ENCODE assay signal across 32 mouse cellular contexts in the genomic region with DNA sequence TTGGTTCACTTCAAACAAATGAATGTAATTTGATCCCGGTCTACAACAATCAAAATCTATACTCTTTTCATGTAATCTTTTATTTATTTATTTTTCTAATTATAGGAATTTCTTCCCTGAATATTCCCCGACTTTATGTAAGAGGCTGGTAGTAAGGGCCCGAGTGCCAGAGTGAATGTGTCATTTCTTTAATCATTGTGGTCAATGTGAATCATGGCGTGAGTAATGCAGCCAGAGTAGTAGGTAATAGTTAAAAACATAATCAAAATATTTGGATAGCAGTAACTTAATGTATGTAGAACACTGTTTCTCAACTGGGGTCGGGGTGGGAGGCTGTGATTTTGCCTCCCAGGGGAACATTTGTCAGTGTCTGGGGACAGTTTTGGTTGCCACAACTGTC. TPM values are rescaled to one million over a fixed set of nuclear protein-coding genes. Genes with fewer than 3 reads are reported as not detected.
"Had no signal": no experiment of that assay in that cellular context is flagged by ENCODE, and none has a peak within 500 bp of the region (broad histone marks: within the 10 kb centered on the region; RNA-seq: fewer than 3 reads in every experiment).

No protein-coding gene starts in this region.

- H3K27ac ChIP-seq: heart, embryonic 13.5 days; heart, embryonic 15.5 days; hindbrain, embryonic 14.5 days; intestine, embryonic 15.5 days; layer of hippocampus, adult 2 months; left cerebral cortex, adult 2 months; limb, embryonic 10.5 days; limb, embryonic 12.5 days; liver, embryonic 12.5 days; liver, embryonic 14.5 days had no signal

- H3K4me1 ChIP-seq: heart, embryonic 13.5 days; heart, embryonic 15.5 days; intestine, embryonic 15.5 days; limb, embryonic 10.5 days; limb, embryonic 12.5 days; liver, embryonic 12.5 days had no signal

- ATAC-seq: hindbrain, embryonic 16.5 days; inflammation-experienced regulatory T-cells, adult 6 months; intestine, embryonic 15.5 days; intestine, postnatal 0 days; liver, embryonic 12.5 days had no signal

- H3K36me3 ChIP-seq: heart, embryonic 13.5 days; heart, embryonic 15.5 days; intestine, embryonic 15.5 days; limb, embryonic 10.5 days; limb, embryonic 12.5 days; liver, embryonic 12.5 days had no signal

- H3K9ac ChIP-seq: heart, embryonic 13.5 days; heart, embryonic 15.5 days; hindbrain, embryonic 14.5 days; intestine, embryonic 15.5 days; limb, embryonic 12.5 days; liver, embryonic 12.5 days; liver, embryonic 14.5 days had no signal

- H3K4me2 ChIP-seq: heart, embryonic 11.5 days; heart, embryonic 13.5 days; heart, embryonic 15.5 days; hindbrain, embryonic 14.5 days; intestine, embryonic 15.5 days; limb, embryonic 12.5 days; liver, embryonic 12.5 days had no signal

- DNase-seq: gastrocnemius, postnatal 14 days; gastrocnemius, postnatal 36 days; heart, adult 18-20 months; heart, postnatal 14 days; heart, postnatal 36 days; kidney, adult 18-20 months; kidney, adult 8-10 months; kidney, postnatal 10 days; kidney, postnatal 25 days; kidney, postnatal 4 days had no signal

- H3K4me3 ChIP-seq: heart, embryonic 13.5 days; heart, embryonic 15.5 days; intestine, embryonic 15.5 days; layer of hippocampus, adult 2 months; left cerebral cortex, adult 2 months; limb, embryonic 10.5 days; limb, embryonic 12.5 days; liver, embryonic 12.5 days had no signal

- H3K9me3 ChIP-seq: heart, embryonic 13.5 days; heart, embryonic 15.5 days; intestine, embryonic 15.5 days; limb, embryonic 10.5 days; limb, embryonic 12.5 days; liver, embryonic 12.5 days had no signal

RNA-seq across cellular contexts. Expression of gene Otx2, which starts 6.0 kb away (rescaled TPM):
- total RNA-seq: gastrocnemius, adult 18-20 months; gastrocnemius, adult 8-10 months; gastrocnemius, postnatal 14 days; gastrocnemius, postnatal 36 days; heart, adult 18-20 months; heart, postnatal 14 days; heart, postnatal 36 days; hematopoietic stem cell, adult 5-6 weeks; liver, adult 2 months had no signal
- polyA plus RNA-seq: gonadal fat pad, adult 2 months; heart, embryonic 13.5 days; heart, embryonic 15.5 days; heart, postnatal 0 days; inflammation-experienced regulatory T-cells, adult 6 months; intestine, postnatal 0 days; kidney, embryonic 14.5 days; kidney, embryonic 16.5 days; limb, embryonic 10.5 days; limb, embryonic 12.5 days; liver, adult 2 months; liver, embryonic 12.5 days had no signal
